Mouse (Mus musculus): Measurements from ENCODE around the gene Ifi27l2b.
"Not testable (repeated sequence)": the region's sequence is repeated elsewhere in the genome, so short reads cannot be mapped to it uniquely, and the experiment has no call there.

The Ifi27l2b gene

GRCm38 (mm10) chr12:103457140-103457539 lies at the start of gene Ifi27l2b:
TSS of gene Ifi27l2b (minus strand) at chr12:103457223.
- no peak for DNase-seq

- no peak for DNase-seq
These were observed 47.4 kb upstream of the Ifi27l2b start for GRCm38 (mm10) chr12:103504402-103504801.

DNA sequence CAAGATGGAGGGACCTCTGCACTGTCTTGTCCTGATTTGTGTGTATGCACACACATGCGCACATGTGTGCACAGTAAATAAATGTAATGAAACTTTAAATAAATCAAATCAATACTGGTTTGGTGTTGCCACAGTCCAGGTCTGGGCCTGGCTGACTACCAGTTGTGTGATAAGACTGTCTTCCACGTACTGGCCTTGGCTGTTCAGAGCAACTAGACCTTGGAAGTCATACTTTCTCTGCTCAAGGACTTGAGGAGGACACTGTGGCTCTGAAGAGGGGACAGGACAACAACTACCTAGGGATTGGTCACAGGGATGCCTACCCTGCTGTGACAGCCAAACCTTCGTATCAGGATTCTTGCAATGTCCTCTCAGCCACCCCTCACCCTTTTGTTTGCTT lies 46.3 kb upstream of the Ifi27l2b start:
- DNase-seq = no peak

DNA sequence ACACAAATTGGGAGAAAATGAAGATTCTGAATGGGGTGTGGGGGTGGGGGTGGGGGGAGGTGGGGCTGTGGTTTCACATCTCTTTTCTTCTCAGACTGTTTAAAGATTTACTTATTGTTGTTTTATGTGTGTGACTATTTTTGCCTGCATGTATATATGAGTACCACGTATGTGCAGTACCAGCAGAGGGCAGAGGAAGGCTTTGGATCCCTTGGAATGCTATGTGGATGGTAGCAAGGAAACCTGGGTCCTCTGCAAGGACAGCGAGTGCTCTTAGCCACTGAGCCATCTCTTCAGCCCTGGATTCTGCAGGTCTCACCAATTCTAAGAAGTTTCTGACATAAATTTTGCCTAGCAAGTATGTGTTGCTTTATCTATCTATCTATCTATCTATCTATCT lies 42.2 kb upstream of the Ifi27l2b start:
- DNase-seq = no peak

GRCm38 (mm10) chr12:103498768-103499167 lies 41.7 kb upstream of the Ifi27l2b start:
- no peak for DNase-seq

- DNase-seq = peak; percentile 83
These were observed 37.5 kb upstream of the Ifi27l2b start for GRCm38 (mm10) chr12:103494486-103494885.

GRCm38 (mm10) chr12:103492767-103493166 lies 35.7 kb upstream of the Ifi27l2b start:
- DNase-seq = peak; percentile 76

DNA sequence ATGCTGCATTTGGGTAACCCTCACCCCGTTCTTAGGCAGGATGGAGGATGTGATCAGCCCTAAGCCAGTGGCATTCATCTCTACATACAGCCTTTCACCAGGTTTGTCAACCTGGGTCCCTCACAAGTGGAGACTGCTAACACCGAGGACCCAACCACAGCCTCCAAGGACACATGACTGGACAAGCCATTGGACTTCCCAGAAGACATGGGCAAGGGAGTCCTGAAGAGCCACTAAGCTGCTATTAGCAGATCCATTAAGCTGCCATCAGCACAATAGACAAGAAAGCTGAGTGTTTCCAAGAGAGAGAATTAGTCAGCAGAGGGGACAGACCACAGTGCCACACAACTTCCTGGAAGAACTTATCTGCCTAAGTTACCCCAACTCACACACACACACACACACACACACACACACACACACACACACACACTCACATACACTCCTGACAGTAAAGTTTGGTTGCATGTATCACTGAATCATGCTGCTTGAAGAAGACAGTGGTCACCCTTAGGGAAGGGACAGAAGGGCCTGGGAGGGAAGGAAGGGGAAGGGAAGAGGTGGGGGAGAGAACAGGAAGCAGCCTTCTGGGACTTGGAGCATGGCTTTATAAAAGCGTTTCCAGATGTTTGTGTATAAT lies 34.2 kb upstream of the Ifi27l2b start:
- DNase-seq = no peak

DNA sequence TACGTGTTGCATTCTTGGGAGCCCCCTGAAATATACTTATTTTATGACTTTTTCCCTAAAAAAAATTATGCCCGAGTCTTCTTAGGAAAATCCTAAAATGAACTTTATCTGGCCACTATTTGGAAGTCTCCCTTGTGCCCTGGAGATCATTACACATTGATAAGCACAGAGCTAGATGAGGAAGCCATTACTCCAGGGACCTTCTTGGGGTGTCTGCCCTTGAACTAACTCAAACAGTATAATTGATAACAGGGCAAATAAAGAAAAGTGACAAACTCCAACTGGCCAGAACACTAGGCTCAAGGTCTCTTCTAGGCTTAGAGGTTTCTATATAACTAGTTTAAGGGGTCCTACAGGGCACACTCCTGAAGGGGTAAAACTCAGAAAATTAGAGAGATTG lies 30.7 kb upstream of the Ifi27l2b start:
- DNase-seq = no peak

- no peak for DNase-seq
These were observed 30.3 kb upstream of the Ifi27l2b start for GRCm38 (mm10) chr12:103487276-103487675.

DNA sequence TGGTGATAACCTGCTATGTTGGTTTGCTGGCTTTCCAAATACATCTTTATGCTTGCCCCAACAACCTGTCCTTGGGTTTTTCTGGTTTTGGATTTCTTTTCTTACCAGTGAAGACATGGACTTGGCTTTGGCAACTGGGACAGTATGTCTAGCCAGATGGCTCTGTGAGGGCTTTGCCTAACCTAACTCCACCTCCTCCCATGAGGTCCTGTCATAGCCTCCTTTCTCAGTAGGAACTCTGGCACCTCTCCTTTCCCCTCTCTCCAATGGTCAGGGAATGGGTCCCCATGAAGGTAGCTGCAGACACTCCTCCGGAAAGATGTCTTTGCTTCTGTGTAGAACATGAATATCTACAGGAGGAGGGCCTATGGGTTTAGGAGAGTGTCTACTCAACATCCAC lies 29.7 kb upstream of the Ifi27l2b start:
- DNase-seq = no peak

- not testable (repeated sequence) for DNase-seq
These were observed 27.4 kb upstream of the Ifi27l2b start for GRCm38 (mm10) chr12:103484200-103484972.

- DNase-seq = no peak
These were observed 25.8 kb upstream of the Ifi27l2b start for GRCm38 (mm10) chr12:103482781-103483180.

DNA sequence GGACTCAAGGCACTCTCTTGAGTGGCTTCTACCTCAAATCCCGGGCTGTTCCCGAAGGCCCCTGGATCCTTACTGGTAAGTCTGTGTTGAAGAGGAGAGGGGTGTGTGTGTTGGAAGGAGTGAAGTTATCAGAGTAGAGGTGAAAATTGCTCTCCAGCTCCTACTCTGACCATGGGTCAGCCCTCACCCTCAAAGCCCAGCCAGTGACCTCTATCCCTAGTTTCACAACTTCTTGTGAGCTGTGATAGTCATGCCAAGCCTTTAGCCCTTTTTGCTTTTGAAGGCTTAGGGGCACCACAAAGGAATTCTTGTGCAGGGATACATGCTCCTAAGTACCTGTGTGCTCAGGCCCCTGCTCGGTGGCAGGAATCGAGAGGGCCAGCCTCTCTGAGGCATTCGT lies 24.6 kb upstream of the Ifi27l2b start:
- no peak for DNase-seq

DNA sequence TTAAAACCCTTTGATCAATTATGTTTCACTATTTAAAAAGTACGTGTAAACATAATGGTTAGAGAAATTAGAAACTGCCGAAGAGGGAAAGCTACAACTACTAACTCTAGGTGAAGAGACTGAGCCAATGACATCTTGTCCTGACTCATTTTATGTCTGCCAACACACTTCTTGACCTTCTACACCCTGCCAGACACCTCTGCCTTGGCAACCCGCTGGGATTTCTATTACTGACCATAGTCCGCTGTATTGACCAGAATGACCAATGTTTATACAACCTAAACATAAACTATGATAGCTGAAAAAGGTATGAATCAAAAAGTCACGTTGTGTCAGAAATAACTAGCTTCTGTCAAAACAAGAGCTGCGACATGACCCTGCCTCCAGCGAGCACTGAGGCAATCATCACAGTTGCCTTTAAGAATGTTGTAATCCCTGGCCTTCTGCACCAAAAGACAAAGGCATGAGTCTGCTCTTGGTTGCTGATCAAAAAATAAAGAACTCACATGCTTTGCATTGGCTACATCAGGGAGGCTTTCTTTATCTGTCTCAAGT lies 20.5 kb upstream of the Ifi27l2b start:
- DNase-seq = no peak

DNA sequence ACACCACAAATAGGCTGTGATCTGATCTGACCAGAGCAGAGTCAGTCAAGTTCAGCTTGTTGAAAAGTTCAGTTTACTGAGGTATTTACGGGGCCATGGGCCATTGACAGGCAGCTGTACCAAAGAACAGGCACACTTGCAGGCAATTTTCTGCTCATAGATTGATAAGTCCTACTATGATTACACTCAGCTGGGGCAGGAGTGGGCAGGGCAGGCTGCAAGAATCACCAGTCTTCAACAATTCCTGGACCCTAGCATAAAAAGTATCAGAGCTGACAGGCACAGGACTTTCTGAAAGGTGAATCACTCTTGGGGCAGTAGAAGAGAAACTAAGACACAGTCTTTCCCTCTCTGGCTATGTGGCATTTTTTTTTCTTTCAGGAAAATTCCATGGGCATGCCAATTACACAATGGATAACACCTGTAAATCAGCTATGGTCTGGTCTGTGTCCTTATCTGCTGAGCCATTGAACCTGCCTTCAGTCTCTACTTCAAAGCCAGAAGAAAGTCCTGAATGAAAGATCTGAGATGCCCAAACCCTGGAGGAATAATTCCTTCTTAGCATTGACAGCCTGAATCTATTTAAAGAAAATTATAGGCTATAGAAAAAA lies 19.9 kb upstream of the Ifi27l2b start:
- no peak for DNase-seq

DNA sequence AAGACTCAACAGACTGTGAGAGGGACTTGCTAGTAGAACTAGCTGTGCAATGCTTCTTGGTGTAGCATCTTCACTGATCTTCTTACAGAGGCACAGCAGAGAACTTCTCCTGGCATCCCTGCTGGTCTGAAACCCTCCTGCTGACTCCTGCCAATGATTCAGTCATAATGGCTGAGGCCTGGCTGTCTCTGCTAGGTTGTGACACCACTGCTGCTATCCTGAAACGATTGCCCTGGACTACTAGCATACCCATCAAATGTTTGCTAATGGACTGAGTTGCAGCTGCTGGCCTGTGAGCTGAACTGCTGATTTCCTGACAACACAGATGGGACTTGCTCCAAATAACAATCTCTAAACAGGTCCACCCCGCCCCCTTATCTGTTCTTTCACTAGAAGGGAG lies 17.5 kb upstream of the Ifi27l2b start:
- DNase-seq = no peak

GRCm38 (mm10) chr12:103456727-103457126 lies 296 bp downstream of the Ifi27l2b start:
- DNase-seq = not testable (repeated sequence)

DNA sequence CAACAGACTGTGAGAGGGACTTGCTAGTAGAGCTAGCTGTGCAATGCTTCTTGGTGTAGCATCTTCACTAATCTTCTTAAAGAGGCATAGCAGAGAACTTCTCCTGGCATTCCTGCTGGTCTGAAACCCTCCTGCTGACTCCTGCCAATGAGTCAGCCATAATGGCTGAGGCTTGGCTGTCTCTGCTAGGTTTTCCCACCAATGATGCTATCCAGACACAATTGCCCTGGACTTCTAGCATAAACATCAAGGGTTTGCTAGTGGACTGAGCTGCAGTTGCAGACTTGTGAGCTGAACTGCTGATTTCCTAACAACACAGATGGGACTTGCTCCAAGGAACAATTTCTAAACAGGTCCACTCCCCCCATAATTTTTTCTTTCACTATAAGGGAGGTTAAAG lies 3.7 kb downstream of the Ifi27l2b start:
- DNase-seq = no peak

DNA sequence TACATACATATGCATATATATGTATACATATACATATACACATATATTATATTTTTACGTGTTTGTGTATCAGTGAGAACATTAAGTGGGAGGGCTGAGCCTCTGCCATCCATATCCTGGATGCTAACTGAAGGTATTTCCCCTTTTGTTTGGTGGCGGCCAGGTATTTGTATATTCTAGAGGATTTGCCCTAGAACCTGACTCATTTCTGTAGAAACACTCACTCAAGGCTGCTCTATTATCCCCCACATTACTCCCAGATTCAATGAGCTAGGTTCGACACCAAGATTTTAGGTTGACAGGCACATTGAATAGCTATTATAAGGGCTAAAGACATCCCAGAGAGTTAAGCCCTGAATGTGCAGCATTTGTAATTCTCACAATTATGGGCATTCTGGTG lies 12.0 kb downstream of the Ifi27l2b start:
- DNase-seq = no peak

GRCm38 (mm10) chr12:103444261-103444660 lies 12.8 kb downstream of the Ifi27l2b start:
- not testable (repeated sequence) for DNase-seq

- DNase-seq = peak; percentile 19
These were observed 13.5 kb downstream of the Ifi27l2b start, which contains the start of gene Ifi27l2a for GRCm38 (mm10) chr12:103443524-103443923. TSS of gene Ifi27l2a (minus strand) at chr12:103443680.

- no peak for DNase-seq
These were observed 19.4 kb downstream of the Ifi27l2b start for GRCm38 (mm10) chr12:103437601-103438000.

GRCm38 (mm10) chr12:103434861-103435260 lies 22.2 kb downstream of the Ifi27l2b start:
- no peak for DNase-seq

All from thymus, postnatal 4 days (tissue).